Mouse (Mus musculus): Measurements from ENCODE around the gene Pqlc2.

Pqlc2 gene

GRCm38 (mm10) chr4:139302241-139302640 lies 8.3 kb downstream of the Pqlc2 start:
- DNase-seq = no peak

DNA sequence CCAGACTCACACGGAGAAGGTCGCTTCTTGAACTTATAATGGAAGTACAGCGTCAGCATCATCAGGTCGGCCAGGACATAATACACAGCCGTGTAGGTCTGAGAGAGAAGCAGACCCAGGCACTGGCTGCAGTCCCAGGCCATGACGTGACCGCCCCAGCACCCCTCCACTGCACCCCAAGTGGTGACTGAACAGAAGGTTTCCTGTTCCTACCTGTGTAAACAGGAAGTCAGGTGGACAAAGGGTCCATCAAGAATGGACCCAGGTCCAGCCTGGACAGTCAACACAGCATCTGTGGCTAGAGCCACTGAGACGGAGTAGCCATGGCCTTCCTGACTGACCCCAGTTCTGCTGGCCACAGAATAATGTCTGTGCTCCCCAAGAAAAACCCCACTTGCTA lies 8.7 kb downstream of the Pqlc2 start:
- no peak for DNase-seq

DNA sequence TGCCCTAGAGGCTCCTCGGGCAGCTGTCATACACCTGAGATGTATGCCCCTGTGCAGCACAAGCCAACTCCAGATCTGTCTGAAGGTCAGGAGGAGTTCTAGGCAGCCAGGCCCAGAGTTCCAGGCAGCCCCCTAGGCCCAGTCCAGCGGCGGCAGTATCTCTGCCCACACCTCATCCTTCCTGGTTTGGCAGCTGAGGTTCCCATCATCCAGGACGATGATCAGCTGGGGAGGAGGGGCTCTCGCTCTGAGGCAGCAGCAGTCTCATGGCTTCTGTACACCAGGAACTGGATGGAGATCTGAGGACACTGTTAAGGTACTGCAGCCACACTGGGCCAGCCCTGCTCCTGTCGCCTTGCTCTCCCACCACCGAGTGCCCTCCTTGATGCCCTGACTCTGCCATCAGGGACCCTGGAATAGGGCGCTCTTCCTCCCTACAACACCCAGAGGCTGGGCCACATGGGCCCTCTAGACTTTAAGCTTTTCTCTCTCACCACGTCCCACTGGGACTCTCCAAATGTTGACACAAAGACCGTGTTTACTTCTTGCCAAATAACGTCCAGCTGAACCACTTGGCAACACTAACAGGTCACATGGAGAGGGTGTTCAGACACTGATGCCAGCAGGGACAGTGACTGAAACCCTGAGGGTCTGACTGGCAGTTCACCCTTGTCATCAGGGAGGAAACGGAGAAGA lies 11.7 kb downstream of the Pqlc2 start:
- DNase-seq = no peak

DNA sequence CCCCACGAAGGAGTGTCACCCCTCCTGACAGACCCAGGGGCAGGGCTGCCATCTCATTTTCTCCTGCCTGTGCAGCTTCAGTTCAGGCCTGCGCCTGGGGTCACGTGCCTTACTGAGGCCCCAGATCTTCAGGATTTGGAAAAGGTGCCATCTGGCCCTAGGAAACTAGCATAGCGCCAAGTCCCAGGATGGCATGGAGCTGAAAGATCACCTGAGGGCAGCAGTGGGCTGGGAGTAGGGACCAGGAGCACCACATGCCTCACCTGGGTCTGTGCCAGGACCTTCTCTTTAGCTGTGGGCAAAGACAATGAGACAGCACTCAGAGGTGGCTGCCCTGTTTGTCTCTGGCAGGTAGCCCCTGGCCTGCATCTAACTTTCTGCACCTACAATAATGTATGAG lies 12.9 kb downstream of the Pqlc2 start:
- DNase-seq = peak; percentile 35

DNA sequence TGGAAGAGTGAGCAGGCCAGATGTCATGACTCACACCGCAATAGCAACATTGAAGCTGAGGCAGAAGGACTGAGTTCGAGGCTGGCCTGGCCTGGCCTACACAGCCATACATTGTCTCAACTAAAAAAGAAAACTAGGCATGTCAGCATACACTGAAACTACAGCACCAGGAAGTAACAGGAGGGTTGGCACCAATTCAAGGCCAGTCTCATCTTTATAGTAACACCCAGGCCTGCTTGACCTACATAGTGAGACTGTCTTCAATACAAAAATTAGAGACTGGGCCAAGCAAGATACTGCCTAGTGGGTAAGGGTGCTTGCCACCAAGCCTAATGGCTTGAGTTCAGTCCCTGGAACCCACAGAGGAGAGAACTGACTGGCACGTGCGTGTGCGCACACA lies 18.5 kb downstream of the Pqlc2 start:
- DNase-seq = no peak

GRCm38 (mm10) chr4:139291099-139291498 lies 19.4 kb downstream of the Pqlc2 start:
- no peak for DNase-seq

- DNase-seq = peak; percentile 28
These were observed 21.5 kb downstream of the Pqlc2 start for GRCm38 (mm10) chr4:139289017-139289416.

DNA sequence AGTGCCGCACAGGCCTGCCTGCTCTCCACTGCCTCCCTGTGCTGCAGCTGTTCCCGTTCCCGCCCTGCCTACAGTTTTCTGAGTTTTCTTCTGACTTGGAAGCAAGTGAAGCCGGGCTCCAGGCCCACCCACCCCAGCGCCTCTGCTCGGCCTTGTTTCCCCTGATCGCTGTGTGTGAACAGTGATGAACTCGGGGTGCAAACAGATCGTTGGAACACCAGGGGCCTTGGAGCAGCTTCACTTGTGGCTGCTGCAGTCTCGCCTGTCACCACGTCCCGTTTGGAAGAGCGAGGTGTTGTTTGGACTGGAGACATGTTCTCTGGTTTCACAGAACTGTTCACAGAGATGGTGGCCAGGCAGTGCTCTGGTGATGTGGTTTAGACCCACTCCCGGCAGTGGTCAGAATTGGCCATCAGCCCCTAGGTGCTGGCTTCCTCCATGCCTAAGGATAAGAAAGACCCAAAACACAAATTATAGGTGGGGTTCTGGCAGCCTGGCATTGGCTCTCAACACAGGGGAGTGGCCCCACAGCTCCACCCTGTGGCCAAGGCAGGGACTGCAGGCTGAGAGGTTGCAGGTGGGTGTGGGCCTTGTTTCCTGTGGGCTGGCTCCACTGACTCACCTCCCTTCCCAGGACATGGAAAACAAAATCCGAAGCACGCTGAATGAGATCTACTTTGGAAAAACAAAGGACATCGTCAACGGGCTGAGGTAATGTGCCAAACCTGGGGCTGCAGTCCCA lies 23.2 kb downstream of the Pqlc2 start:
- DNase-seq = peak; percentile 78

- DNase-seq = no peak
These were observed 24.3 kb downstream of the Pqlc2 start for GRCm38 (mm10) chr4:139286234-139286633.

DNA sequence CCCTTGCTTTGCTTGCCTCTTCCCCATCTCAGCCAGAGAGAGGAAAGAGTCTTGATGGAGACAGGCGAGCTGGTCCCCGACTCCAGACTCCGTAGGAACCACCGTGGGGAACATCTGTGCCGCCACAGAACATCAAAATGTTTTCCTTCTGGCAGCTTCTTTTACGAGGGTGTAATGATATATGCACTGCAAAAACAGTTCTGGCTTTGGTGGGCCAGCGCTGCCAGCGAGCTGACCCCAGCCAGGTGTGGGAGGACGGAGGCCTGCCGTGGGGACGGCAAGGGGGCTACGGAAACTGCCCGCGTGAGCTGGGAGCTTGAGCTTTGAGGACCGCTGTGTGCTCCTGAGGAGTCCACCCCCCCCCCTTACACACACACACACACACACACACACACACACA lies 25.6 kb downstream of the Pqlc2 start:
- no peak for DNase-seq

DNA sequence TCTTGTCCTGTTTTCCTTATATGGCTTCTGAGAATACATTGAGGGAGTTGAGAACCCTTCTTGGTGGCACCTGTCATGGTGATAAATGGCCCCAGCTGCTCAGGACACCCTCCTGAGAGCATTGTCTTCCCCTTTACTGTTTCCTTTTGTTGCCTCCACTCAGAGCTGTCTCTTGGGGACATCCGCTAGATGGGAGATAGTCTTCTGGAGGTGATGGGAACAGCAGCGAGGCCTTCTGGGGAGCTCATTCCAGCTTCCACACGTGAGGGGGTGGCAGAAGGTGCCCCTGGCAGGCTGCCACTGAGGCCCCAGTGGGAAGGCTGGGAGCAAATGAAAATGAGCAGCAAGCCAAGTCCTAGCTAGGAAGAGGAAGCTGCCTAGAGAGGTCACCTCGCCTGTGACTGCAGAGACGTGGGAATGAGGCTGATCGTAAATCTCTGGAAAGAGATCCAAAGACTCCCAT lies 27.5 kb downstream of the Pqlc2 start:
- DNase-seq = no peak

GRCm38 (mm10) chr4:139281791-139282345 lies 28.6 kb downstream of the Pqlc2 start:
- DNase-seq = no peak

DNA sequence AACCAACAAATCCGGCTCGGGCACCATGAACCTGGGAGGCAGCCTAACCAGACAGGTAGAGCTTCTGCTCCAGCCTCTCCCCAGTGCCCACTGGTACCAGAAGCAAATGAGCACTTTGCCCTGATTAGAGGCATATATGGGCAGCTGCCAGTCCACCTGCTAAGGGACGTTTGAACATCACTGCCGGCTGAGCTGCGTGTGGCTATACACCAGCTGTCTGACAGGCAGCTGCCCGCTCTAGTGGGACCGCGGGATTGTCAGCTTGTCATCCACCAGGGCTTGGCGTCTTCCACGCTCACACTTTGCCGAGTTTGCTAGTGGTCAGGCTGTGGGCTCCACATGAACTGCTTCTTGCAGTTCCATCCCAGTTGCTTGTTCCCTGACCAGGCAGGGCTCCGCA lies 30.0 kb downstream of the Pqlc2 start:
- no peak for DNase-seq

DNA sequence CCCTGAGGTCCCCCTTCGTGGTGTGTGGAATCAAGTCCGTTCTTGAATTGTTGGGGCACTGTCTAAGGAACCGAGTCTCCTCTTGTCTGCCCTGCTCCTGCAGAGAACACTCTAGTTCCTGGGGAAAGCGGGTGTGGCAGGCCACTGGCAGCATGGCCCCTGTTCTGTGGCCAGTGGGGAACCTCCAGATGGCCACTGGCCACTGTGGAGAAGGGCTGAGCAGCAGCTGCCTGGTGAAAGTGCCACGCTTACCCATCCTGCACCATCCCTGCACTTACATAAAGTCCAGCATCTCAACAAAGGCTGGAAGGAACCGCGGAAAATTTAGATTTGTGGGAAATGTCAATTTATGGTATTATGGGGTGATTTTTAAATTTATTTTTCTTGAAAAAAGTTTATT lies 34.1 kb downstream of the Pqlc2 start:
- no peak for DNase-seq

GRCm38 (mm10) chr4:139274573-139274972 lies 35.9 kb downstream of the Pqlc2 start:
- no peak for DNase-seq

GRCm38 (mm10) chr4:139272951-139273680 lies 37.4 kb downstream of the Pqlc2 start:
- no peak for DNase-seq

DNA sequence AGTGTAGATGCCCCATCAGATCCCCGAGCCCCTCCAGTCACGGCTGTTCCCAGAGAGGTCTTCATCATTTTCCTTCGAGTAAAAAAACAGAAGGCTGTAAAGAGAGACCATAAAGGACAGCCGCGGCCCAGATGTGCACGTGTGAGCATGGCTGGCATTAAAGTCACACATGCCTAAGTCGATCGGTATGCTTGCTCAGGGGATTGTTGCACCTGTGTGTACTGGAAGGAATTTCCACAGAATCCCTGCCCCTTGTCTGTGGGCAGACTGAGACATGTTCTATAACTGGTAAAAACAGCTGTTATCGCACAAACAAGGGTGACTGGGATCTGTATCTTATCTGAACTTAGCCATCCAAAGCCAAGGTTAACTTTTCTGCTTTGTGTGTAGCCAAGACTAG lies 38.9 kb downstream of the Pqlc2 start:
- DNase-seq = no peak

- DNase-seq = no peak
These were observed 40.3 kb downstream of the Pqlc2 start for GRCm38 (mm10) chr4:139270168-139270567.

GRCm38 (mm10) chr4:139268242-139268641 lies 42.3 kb downstream of the Pqlc2 start:
- no peak for DNase-seq

- no peak for DNase-seq
These were observed 43.2 kb downstream of the Pqlc2 start for GRCm38 (mm10) chr4:139267335-139267734.

GRCm38 (mm10) chr4:139266500-139266865 lies 44.0 kb downstream of the Pqlc2 start:
- no peak for DNase-seq

GRCm38 (mm10) chr4:139265783-139266499 lies 44.6 kb downstream of the Pqlc2 start:
- DNase-seq = no peak

GRCm38 (mm10) chr4:139262981-139263380 lies 47.5 kb downstream of the Pqlc2 start:
- no peak for DNase-seq
